Mouse (Mus musculus) midbrain, embryonic 10.5 days (tissue): ENCODE measurements around the gene Anxa9. TPM values are rescaled to one million over a fixed set of nuclear protein-coding genes. Genes with fewer than 3 reads are reported as not detected.

ENCODE experiments used
- DNase-seq: peaks from one replicate; pipeline ENCODE4 v3.0.0-alpha.2; 2017; ENCODE audit warnings: low spot score
- H3K27ac ChIP-seq: fragments of 300-500 bp; sonication (generic); replicated peaks from 2 replicates; pipeline ENCODE4 v1.5.1; 2016; ENCODE audit warnings: mild to moderate bottlenecking
- H3K27me3 ChIP-seq: fragments of 300-500 bp; sonication (generic); 2 replicates; pipeline ENCODE4 v1.6.1; 2016; ENCODE audit warnings: low read depth, mild to moderate bottlenecking; ENCODE audit not compliant: poor library complexity, severe bottlenecking
- H3K36me3 ChIP-seq: fragments of 300-500 bp; sonication (generic); 2 replicates; pipeline ENCODE4 v1.6.1; 2016; ENCODE audit warnings: mild to moderate bottlenecking, moderate library complexity
- H3K4me1 ChIP-seq: fragments of 300-500 bp; sonication (generic); 2 replicates; pipeline ENCODE4 v1.6.1; 2016
- H3K4me3 ChIP-seq: fragments of 300-500 bp; sonication (generic); 2 replicates; pipeline ENCODE4 v1.5.1; 2016; ENCODE audit warnings: mild to moderate bottlenecking, moderate library complexity
- H3K9me3 ChIP-seq: fragments of 300-500 bp; sonication (generic); replicated peaks from 2 replicates; pipeline ENCODE4 v1.6.1; 2016; ENCODE audit warnings: mild to moderate bottlenecking
- WGBS: fragments of 180-500 bp; shearing (Covaris S2); methylation state at CpG from one replicate; pipeline ENCODE4 v1.1.7; 2016; 5-methylcytosine and 5-hydroxymethylcytosine counted together
- polyA plus RNA-seq: library from polyadenylated mRNA; unstranded; fragments of >200 nt; fragmentation: Nextera tagmentation; extraction: Ambion mirVana; gene quantifications from 2 replicates; pipeline ENCODE4 v1.2.1, GENCODE M21; 2016

The Anxa9 gene
- polyA plus RNA-seq, 1 experiment from 2014 or later: 1.9 TPM

DNA sequence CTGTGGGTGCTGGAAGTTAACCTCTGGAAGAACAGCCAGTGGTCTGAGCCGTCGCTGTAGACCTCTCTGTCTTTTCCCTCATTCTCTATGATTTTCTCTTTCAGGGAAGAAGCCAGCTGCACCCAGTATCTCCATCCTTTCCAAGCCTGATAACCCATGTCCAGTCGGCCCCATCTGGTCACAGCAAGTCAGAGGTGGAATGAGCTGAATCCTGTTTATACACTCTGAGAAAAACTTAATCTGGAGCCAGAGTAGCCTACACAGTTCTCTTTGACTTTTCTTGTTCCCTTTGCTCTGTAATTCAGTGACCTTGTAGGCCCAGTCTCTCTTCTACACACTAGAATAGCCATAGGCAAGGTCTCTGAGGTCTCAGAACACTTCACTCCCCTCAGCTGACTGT lies 19.4 kb downstream of the Anxa9 start:
- H3K4me3 ChIP-seq: no peak overlapping the region
- no peak overlapping the region for H3K27ac ChIP-seq
- no peak for DNase-seq
- peaks cover 17% of the 10 kb centered on the region for H3K4me1 ChIP-seq
- H3K9me3 ChIP-seq: no peaks in the 10 kb centered on the region
- peaks cover 43% of the 10 kb centered on the region for H3K36me3 ChIP-seq
- WGBS: 93% methylated on average over 3 of the region's 3 CpGs
- no peaks in the 10 kb centered on the region for H3K27me3 ChIP-seq

DNA sequence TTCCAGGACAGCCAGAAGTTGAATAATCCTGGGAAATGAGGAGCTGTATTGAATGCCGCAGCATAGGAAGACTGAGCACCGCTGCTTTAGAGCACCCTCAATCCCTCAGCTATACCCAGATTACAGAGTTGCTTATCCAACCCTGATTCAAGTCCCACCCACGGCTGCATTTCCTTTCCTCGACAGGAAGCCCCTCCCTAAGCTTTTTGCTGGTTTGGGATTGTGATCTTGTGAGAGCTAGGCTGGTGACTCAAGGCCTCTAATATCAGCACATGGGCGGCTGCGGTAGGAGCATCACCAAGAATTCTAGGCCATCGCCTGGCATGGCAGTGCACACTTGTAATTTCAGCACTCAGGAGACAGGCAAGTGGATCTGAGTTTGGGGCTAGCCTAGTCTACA lies 20.5 kb downstream of the Anxa9 start:
- no peak for DNase-seq
- peaks cover 37% of the 10 kb centered on the region for H3K36me3 ChIP-seq
- no peak overlapping the region for H3K4me3 ChIP-seq
- H3K9me3 ChIP-seq: no peaks in the 10 kb centered on the region
- no peaks in the 10 kb centered on the region for H3K27me3 ChIP-seq
- 89% methylated on average over 7 of the region's 7 CpGs for WGBS
- no peak overlapping the region for H3K27ac ChIP-seq
- H3K4me1 ChIP-seq: peaks cover 25% of the 10 kb centered on the region

DNA sequence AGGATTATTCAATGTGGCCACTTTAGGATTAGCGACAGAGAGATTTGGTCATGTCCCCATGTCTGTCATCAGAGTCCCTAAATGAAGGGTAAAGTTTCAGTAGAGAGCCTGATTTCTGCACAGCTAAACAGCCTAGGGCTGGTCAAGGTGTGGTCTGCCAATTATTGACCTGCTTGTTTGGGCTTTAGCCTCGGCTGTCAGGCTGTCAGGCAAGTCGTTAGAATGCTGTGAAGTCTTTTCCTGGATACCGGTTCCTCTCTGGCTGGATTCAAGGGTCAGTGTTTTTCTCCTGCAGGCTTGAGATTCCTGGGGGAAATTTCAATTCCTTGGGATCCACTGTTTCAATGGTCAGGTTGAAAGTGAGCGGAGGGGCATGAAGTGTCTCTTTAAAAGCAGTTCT lies 21.0 kb downstream of the Anxa9 start:
- no peak for DNase-seq
- no peaks in the 10 kb centered on the region for H3K9me3 ChIP-seq
- H3K4me1 ChIP-seq: peaks cover 28% of the 10 kb centered on the region
- peaks cover 32% of the 10 kb centered on the region for H3K36me3 ChIP-seq
- H3K4me3 ChIP-seq: no peak overlapping the region
- WGBS: 79% methylated on average over 5 of the region's 5 CpGs
- H3K27ac ChIP-seq: no peak overlapping the region
- no peaks in the 10 kb centered on the region for H3K27me3 ChIP-seq

DNA sequence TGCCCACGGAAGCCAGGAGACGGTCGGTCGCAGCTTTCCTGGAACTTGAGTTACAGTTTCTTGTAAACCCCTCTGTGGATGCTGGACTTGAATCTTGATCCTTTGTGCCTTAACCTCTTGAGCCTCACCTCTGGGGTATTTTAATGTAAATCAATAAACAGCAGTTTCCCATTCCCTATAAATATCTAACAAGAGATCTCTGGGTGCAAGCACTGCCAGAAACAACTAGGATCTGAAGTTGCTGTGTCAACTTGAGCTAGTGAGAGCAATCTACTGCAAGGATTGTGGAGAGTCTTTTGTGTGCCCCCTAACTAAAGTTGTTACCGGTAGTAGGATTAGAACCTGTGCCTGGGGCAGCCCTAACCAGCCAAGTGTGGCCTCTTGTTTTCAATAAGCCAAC lies 21.6 kb downstream of the Anxa9 start:
- 94% methylated on average over 5 of the region's 5 CpGs for WGBS
- peaks cover 26% of the 10 kb centered on the region for H3K36me3 ChIP-seq
- no peaks in the 10 kb centered on the region for H3K9me3 ChIP-seq
- H3K27me3 ChIP-seq: no peaks in the 10 kb centered on the region
- no peak overlapping the region for H3K4me3 ChIP-seq
- no peak for DNase-seq
- peaks cover 35% of the 10 kb centered on the region for H3K4me1 ChIP-seq
- H3K27ac ChIP-seq: no peak overlapping the region

DNA sequence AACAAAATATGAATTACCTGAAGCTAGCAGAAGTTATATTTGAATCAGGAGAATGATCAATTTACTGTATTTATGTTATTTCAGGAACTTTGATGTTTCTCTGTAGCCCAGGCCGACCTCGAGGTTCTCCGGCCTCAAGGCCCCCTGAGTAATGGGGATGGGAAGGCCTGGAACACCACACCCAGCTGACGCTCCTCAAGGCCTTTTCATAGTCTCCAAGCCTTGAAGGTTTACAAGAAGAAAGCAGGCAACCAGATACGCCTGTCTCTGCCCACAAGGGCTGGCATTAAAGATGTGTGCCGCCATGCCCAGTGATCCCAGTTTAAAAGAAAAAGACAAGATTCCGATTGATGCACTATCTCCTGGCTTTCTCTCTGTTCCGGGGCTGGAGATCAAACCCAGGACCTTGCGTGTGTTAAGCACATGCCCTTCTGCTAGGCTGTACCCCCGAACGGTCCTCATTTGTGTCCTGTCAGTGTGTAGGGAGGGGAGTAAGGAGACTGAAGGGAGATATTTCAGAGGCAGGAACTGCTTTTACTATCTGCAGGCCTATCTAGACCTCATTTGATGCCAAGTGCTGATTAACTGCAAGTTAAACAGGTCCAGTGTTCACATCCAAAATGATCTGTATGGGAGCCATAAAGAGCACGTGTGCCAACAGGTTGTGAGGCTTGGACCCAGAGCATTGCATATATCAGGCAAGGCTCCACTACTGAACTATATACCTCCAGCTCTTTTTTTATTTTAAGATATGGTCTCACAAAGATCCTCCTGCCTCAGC lies 22.3 kb downstream of the Anxa9 start:
- 92% methylated on average over 12 of the region's 12 CpGs for WGBS
- Histone ChIP-seq H3K27ac (no peak overlapping the region), H3K4me1 (peaks cover 37% of the 10 kb centered on the region), H3K27me3 (no peaks in the 10 kb centered on the region), H3K36me3 (peaks cover 21% of the 10 kb centered on the region), H3K4me3 (peak overlapping the region; percentile 81), H3K9me3 (no peaks in the 10 kb centered on the region)
- DNase-seq: no peak

DNA sequence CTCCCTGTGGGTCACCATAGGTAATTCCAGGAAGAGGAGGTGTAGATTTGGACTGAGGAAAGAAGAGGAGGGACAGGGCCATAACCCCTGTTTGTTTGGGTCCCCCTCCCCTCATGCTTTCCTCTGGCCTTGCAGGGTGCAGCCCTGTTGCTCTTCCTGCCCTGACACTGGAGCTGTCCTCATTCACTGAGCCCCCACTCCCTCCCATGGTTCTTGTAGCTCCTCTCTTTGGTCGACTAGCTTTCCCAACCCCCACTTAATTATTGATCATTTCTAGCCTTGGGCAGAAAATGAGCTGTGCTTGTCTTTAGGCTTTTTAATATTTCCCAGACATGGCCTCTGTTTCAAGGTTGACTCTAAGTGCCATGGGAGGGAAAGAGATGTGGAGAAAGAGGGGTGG lies 22.9 kb downstream of the Anxa9 start:
- Histone ChIP-seq H3K4me1 (peaks cover 37% of the 10 kb centered on the region), H3K36me3 (peaks cover 17% of the 10 kb centered on the region), H3K27me3 (no peaks in the 10 kb centered on the region), H3K9me3 (no peaks in the 10 kb centered on the region), H3K4me3 (peak overlapping the region; percentile 81), H3K27ac (peak overlapping the region; percentile 95; the same call in 1 of the 2 replicates)
- no peak for DNase-seq
- WGBS: 52% methylated on average over 1 of the region's 1 CpGs

DNA sequence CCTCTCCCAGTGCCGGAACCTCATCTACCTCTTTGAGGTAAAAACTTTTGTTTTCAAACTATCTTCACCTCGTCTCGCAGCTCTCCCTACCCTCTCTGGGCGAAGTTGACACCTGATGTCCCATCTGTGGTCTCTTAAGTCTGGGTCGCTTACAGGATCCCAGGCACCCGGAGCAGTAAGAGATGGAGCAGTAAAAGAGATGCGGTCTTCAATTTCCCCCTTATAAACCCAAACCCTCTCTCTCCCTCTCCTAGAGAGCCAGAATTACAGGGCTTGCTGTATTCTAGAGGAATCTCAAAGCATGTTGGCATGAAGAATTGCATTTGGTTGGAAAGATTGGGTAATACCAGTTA lies 23.4 kb downstream of the Anxa9 start:
- H3K9me3 ChIP-seq: no peaks in the 10 kb centered on the region
- H3K27ac ChIP-seq: peak overlapping the region; percentile 95
- WGBS: 4% methylated on average over 7 of the region's 7 CpGs
- peaks cover 14% of the 10 kb centered on the region for H3K36me3 ChIP-seq
- DNase-seq: no peak
- H3K4me1 ChIP-seq: peaks cover 37% of the 10 kb centered on the region
- peak overlapping the region; percentile 81 for H3K4me3 ChIP-seq
- no peaks in the 10 kb centered on the region for H3K27me3 ChIP-seq

DNA sequence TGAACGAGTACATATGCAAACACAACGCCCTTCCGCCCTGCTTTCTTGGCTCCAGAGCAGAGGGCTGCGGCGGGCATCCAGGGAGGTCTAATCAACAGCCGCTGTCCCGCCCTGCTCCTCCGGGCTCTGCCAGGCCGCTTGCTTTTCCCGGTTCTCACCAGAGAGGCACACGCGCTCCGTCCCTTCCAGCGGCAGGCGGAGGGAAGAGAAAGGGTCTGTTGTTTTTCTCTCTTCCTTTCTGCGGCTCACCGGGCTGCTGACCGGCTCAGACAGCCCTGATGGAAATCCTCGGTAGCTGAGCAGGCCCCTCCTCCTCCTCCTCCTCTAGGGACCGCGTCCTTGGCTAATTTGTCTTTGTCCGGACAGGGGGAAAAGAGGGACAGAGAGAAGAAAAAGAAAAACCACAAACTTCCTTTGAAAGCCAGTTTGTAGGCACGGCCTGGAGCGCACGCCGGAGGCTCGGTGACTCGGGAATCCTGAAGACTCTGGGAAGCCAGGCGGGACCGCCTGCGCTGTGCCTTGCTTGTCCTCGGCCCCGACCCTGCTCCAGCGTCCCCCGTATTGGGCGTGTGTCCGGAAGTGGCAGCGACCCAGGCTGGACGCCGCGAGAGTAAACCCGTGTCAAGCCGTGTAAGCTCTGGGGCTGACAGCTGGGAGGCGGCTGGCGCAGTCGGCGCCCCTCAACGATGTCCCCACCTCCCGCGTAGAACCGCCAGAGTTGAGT lies 23.9 kb downstream of the Anxa9 start:
- Histone ChIP-seq H3K27me3 (no peaks in the 10 kb centered on the region), H3K36me3 (peaks cover 9% of the 10 kb centered on the region), H3K4me3 (peak overlapping the region; percentile 81), H3K27ac (peak overlapping the region; percentile 95), H3K9me3 (no peaks in the 10 kb centered on the region), H3K4me1 (peaks cover 37% of the 10 kb centered on the region)
- WGBS: under 1% methylated on average over 51 of the region's 51 CpGs
- peak; percentile 84 for DNase-seq

DNA sequence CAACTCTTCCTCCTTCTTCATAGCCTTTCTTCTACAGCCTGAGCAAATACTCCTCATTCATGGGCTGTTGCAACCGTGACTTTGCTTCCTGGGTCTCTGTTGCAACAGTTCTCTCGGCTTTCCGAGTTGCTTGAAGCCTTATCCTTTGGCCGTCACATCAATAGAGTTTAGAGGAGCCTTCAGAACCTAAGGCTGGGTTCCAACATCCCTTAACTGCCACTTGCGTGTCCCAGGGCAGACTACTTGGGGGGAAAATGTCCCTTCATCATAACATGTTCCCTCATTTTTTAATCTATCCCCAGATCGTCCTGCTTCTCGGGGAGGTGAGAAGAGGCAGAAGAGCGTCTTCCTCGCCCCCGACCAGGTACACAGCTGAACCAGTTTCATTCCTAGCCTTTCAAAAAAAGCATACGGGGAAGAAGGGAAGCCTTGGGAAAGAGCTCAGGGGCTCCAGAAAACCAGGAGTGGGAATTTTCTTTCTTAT lies 24.6 kb downstream of the Anxa9 start:
- Histone ChIP-seq H3K27me3 (no peaks in the 10 kb centered on the region), H3K9me3 (no peaks in the 10 kb centered on the region), H3K36me3 (0 out of 2 replicates have a peak, but pooled peaks cover 3% of the 10 kb centered on the region), H3K27ac (peak overlapping the region; percentile 95), H3K4me1 (peaks cover 37% of the 10 kb centered on the region), H3K4me3 (peak overlapping the region; percentile 81)
- 1% methylated on average over 11 of the region's 11 CpGs for WGBS
- no peak for DNase-seq

DNA sequence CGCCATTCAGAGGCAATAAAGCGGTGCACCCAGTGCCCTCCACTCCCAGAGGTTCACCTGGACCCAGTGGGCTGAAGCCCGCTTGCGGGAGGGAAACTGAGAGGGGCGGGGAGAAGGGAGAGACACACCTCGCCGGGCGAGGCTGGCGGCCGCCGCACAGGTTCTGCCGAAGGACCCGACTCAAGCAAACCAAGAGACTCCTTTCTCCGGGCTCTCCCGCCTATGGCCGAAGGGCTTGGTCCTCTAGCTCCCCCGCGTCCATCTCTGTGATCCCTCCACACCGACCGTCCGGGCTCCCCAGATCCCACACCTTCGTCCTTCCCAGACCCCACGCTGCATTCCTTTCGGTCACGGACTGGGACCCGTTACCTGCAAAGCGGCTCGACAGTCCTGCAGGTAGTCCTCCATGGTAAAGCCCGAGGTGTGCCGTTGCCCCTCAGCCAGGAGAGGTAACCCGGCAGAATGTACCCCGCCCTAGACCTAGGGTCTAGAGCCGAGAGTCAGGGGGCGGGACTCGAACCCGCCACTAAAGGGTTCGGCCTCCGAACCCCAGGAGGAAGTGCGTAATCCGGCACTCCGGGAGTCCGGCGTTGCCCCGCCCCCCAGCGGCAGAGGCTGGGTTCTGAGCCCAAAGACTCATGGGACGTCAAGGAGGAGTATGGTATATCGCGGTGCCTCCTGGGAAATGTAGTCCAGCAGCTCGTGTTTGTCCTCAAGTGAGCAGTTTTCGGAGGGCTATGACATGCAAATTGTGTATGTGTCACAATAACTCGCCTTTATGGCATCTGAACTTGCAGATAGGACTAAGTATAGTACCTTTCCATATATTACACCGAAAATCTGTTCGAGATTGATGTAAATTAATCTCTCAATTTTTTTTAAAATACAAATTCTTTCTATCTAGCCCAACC lies 25.5 kb downstream of the Anxa9 start, which contains the start of the genes Mindy1 and Prune1:
TSS of gene Mindy1 (plus strand) at position 130 of the 911 bp plus-strand sequence.
TSS of gene Prune1 (minus strand) at position 861 of the 911 bp plus-strand sequence.
- H3K4me3 ChIP-seq: peak within 1 kb of the TSS; percentile 81
- H3K36me3 ChIP-seq: no peaks in the 10 kb centered on the region
- WGBS: under 1% methylated on average over 53 of the region's 53 CpGs
- H3K9me3 ChIP-seq: no peaks in the 10 kb centered on the region
- H3K4me1 ChIP-seq: peaks cover 39% of the 10 kb centered on the region
- H3K27me3 ChIP-seq: no peaks in the 10 kb centered on the region
- peak; percentile 97 for DNase-seq
- peak within 1 kb of the TSS; percentile 95 for H3K27ac ChIP-seq

DNA sequence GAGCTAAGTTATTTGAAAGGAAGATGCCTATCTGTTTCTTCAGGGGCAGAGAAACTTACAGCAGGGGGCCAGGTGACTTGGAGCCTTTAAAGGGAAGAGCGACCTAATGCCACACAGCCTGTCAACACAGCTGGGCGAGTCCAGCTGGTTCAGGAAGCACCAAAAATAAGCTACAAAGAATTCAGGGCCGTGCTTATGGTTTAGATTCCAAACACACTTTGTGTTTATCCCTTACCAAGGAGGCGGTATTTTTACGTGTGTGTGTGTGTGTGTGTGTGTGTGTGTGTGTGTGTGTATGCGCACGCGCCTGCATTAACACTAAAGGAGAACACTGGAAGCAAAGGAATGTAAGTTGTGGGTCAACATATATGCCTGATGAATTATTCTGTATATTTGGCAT lies 26.2 kb downstream of the Anxa9 start:
- no peak for DNase-seq
- WGBS: 25% methylated on average over 8 of the region's 8 CpGs
- peaks cover 39% of the 10 kb centered on the region for H3K4me1 ChIP-seq
- no peaks in the 10 kb centered on the region for H3K9me3 ChIP-seq
- no peaks in the 10 kb centered on the region for H3K27me3 ChIP-seq
- H3K4me3 ChIP-seq: peak overlapping the region; percentile 81
- peak overlapping the region; percentile 95 for H3K27ac ChIP-seq
- H3K36me3 ChIP-seq: no peaks in the 10 kb centered on the region

DNA sequence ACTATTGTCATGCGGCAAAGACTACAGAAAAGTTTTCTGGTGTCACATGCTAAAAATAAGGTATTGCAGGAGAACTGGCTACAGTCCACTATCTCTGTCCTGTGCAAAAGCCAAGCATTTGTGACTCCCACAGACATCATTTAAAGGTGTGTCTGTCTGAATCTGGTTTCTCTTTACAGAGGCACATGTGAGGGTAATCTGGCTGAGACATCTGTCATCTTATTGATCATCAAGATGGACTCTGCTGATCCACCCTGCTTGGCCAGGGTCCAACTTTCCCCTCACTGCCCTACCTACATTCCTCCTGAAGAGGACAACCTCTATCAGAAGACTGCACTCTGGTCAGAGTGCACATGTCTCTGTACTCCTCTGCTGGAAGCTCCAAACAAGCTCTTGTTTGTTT lies 29.8 kb downstream of the Anxa9 start:
- no peaks in the 10 kb centered on the region for H3K9me3 ChIP-seq
- H3K4me1 ChIP-seq: peaks cover 18% of the 10 kb centered on the region
- H3K27me3 ChIP-seq: no peaks in the 10 kb centered on the region
- DNase-seq: no peak
- H3K4me3 ChIP-seq: no peak overlapping the region
- peaks cover 7% of the 10 kb centered on the region; the same call in 1 of the 2 replicates for H3K36me3 ChIP-seq
- WGBS: 95% methylated on average over 1 of the region's 1 CpGs
- H3K27ac ChIP-seq: no peak overlapping the region
